Mouse (Mus musculus): Measurements from ENCODE around the gene Arf6.
"Not testable (repeated sequence)": the region's sequence is repeated elsewhere in the genome, so short reads cannot be mapped to it uniquely, and the experiment has no call there.

The Arf6 gene

GRCm38 (mm10) chr12:69376132-69376531, 4.2 kb downstream of the Arf6 start:
- no peak for DNase-seq

DNA sequence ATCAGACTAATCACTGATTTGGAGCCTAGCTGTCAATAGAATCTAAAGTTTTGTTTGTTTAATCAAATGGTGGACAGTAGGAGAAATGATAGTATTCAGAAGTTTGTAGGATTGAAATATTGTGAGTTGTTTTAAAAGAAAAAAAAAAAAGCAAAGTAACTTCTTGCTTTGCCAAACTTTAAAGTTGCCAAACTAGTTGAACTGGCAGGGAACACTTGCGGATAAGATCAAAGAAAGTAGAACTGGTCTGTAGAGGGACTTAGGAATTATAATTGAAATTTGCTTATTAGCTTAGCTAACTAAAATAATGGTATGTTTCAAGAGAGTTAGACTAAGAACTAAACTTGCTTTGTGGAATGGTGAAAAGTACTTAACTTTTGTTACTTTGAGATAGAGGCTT, 5.2 kb downstream of the Arf6 start:
- DNase-seq: no peak

DNA sequence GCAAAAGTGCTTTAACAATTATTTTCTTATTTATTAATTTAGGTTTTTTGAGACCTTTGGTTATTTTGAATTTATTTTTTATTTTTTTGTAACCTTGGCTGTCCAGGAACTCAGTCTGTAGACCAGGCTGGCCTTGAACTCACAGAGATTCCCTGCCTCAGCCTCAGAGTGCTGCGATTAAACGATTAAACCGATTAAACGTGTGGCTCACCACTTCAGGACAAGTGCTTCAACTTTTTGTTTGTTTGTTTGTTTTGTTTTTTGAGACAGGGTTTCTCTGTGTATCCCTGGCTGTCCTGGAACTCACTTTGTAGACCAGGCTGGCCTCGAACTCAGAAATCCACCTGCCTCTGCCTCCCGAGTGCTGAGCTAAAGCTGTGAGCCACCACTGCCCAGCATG, 5.7 kb downstream of the Arf6 start:
- not testable (repeated sequence) for DNase-seq

DNA sequence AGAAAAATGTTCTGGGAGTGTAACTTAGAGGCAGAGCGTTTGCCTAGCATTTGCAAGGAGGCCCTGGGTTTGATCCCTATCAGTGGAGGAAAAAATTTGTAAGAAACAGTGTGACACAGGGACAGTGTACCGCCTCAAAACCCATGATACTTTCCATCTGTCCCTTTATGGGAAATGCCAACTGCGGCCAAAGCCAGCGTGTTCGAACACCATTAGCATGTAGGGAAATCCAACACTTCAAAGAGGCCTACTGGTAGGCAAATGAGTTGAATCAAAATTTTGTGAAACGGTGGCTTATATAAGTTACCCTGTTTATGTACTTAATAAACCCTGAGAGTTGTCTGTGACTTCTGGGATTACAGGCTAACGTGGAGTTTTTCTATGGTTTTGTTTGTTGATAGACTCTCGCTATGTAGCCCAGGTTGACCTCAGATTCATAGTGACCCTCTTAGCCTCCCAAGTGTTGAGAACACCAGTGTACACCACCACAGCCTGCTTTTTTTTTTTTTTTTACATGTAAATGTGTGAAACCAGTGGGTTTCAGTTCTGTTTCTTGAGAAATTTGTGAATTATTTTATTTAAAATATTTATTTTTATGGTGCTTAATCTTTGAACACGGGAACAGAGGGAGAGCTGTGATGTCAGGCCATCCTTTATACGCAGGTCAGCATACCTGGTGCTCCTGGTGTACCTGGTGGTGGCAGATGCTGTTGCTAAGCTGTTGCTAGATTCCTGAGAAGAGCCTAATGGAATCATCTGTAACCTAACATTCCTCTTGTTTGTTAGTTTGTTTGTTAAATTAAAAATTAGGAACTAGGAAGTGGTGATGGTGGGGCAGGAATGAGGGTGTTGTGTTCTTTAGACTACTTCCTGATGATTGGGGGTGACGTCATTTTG, 6.9 kb downstream of the Arf6 start:
- DNase-seq: no peak

GRCm38 (mm10) chr12:69382880-69383279, 10.9 kb downstream of the Arf6 start:
- no peak for DNase-seq

- DNase-seq: no peak
These were observed 12.7 kb downstream of the Arf6 start for GRCm38 (mm10) chr12:69384606-69385005.

GRCm38 (mm10) chr12:69385542-69386280, 13.8 kb downstream of the Arf6 start:
- DNase-seq: no peak

DNA sequence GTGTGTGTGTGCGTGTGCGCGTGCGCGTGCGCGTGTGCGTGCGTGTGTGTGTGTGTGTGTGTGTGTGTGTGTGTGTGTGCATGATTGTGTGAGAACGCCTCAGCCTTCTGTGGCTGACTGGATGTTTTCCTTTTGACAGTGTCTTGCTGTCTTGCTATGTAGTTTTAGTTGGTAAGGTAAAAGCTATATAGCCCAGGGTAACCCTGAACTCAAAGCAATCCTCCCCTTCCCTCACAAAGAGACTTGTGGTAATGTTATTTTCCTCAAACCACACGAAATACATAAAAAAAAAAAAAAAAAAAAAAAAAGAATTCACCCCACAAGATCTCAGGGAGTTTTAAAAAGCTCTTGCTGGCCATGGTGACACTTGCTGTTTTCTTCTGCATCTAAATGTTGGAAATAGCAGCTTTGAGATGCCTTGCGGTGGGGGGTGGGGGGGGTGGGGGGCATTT, 14.4 kb downstream of the Arf6 start:
- DNase-seq: not testable (repeated sequence)

- no peak for DNase-seq
These were observed 16.4 kb downstream of the Arf6 start for GRCm38 (mm10) chr12:69388321-69388869.

- no peak for DNase-seq
These were observed 17.5 kb downstream of the Arf6 start for GRCm38 (mm10) chr12:69389273-69389938.

DNA sequence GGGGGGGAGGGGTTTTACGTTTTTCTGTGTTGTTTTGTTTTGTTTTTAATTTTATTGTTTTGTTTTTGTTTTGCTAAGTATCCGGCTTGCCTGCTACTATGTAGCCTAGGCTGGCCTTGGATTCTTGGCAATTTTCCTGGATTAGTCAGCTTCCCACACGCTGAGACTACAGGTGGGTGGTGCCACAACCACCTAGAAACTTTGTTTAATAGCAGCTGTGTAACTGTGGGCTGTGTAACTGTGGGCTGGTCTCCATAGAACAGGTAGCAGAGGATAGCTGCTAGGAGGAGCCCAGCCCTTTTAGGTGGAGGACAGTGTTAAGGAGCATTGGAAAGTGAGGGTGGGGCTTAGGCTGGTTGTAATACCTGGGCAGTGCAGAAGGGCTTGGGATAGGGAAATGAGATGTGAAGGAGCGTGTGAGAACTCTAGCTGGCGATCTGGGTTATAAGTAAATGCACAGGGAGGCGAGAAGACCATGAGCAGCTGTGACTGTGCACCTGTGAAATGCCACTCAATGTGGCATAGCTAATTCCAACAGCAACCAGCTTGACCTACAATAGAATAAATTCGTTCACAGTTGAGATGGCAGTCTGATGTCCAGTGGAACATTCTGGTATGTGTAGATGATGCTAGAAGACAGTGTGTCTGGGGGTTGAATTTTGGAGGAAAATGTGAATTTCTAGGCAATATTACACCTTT, 18.2 kb downstream of the Arf6 start:
- no peak for DNase-seq

DNA sequence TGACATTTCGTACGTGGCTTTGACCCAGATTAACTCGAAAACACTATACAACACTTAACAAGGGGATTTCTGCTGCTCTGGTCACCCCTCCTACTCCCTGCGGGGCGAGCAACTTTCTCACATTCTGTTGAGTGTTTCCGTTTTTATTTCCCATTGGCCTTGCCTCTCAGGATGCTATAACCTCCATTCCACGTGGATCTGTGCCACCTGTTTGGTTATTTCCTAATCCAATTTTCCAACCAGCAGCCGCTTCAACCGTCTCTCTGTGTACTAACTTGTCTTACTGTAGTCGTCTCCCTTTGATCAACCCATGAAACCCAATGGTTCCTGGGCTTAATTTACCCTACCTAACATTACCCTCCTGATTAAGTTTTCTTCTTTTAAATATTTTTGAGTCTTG, 21.1 kb downstream of the Arf6 start:
- DNase-seq: no peak

- no peak for DNase-seq
These were observed 22.5 kb downstream of the Arf6 start for GRCm38 (mm10) chr12:69394456-69394855.

- no peak for DNase-seq
These were observed 28.4 kb downstream of the Arf6 start for GRCm38 (mm10) chr12:69400367-69400766.

DNA sequence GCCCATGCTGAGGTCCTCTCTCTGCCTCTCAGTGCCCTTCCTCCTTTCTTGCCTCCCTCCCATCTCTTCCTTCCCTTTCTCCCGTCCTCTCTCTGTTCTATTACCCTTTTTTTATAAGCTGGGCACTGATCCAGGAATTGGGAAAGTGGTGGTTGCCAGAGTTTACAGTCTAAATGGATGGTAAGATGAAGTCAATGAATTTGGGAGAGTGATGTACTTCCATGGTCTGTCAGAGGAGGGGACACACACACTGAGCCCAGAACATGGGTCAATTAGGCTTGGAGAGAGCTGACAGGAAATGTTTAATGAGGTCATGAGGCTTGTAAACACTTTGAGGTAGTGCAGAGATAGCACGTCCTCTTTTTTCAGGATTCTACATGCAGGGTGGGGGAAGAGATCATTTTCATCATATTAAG, 28.9 kb downstream of the Arf6 start:
- DNase-seq: peak; percentile 44

- DNase-seq: no peak
These were observed 30.1 kb downstream of the Arf6 start for GRCm38 (mm10) chr12:69402100-69402499.

GRCm38 (mm10) chr12:69402594-69403167, 30.7 kb downstream of the Arf6 start:
- no peak for DNase-seq

GRCm38 (mm10) chr12:69410767-69411166, 38.8 kb downstream of the Arf6 start:
- no peak for DNase-seq

- DNase-seq: no peak
These were observed 40.0 kb downstream of the Arf6 start for GRCm38 (mm10) chr12:69411936-69412335.

GRCm38 (mm10) chr12:69413303-69413702, 41.4 kb downstream of the Arf6 start:
- DNase-seq: no peak

DNA sequence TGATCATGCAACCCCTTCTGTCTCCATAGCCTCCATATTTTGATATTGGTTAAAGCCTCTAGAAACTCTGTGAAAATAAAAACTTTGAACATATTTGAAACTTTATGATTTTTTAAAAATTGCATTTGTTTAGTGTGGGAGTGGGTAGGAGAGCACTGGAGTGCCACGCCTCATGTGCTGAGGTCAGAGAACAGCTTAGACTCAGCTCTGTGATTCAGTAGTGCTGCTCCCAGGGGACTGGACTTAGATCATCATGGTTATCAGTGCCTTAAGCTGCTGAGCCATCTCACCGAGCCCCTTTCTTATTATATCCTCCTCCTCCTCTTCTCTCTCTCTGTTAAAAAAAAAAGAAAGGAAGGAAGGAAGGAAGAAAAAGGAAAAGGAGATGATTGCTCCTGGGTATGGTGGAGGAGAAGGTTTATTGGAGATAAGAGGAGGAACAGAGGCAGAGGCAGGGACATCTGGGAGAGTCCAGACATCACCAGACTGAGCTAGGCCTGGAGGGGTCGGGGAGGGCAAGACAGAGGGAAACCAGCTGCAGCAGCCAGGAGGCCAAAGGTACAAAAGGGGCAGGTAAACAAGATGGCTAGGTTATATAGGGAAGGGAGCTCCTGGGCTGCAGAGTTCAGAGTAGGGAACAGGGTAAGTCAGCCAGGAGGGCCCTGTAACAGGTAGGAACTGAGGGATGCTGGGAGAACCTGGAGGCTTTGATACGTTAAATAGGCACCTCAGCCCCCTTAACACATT, 43.0 kb downstream of the Arf6 start:
- DNase-seq: no peak
